Mouse (Mus musculus): ENCODE results near the gene 1700001P01Rik.

1700001P01Rik gene

DNA sequence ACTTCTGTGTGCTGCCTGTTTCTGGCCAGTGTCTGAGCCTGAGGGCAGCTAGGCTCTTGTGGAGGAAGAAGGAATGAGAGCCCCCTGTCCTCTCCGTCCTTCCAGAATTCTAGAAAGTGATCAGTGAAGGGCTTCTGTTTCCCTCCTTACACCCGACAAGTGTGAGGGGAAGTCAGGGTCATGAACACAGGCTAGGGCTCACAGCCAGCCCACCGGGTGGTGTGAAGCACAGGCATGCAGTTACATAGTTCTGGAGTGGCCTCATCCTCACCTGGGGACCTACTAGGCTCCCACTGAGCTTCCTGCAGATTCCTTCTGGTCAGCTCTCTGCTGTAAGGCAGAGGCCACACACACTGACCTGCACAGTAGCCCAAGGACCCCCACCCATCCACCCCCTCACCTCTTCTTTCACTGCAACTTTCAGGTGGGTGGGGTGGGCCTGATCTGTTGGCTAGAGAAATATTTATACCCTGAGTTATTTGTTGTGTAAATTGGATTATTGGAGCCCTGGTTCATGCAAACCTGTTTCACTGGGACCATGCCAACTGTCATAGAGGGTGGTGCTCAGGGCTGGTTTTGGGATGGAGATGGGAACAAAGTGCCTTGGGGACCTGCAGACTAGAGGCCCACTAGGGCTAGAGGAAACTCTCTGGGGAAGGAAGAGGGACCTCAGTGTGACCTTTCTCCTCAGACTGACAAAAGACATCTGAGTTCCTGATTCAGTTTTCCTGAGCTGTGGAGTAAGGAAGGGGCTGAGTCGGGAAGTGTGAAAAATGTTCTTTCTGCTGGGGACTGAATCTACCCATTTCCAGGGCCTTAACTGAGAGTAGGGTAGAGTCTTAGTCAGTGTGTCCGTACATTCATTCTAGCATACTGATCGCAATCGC lies 33.8 kb upstream of the 1700001P01Rik start:
- no peak for DNase-seq (ENCODE audit: low spot score)

DNA sequence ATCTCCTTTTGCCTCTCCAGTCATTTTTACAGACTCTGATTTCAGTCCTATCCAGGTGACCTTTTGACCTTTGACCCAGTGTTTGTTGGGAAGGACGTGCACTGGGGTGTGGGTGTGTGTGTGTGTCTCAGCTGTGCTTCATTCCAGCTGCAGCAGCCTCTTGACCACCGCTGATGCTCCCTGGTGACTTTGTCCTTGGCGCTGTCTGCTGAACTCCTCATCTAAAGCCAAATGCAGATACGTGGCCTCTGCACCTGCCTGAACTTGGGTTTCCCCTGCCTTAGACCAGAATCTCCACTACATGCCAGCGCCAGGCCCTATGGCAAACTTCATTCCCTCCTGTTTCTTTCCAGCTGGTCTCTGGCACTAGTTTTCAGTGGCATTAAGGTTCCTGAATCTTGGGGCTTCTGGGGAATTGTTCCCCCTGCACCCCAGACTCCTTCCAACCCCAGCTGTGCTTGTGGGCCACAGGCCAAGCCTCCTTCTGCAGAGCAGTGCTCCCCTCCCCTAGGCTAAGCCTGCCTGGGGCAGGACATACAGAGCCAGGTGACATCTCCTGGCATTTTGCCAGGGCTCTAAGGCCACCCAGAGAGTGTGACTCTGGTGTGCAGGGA lies 33.0 kb upstream of the 1700001P01Rik start:
- peak; percentile 75 for DNase-seq (ENCODE audit: low spot score)

DNA sequence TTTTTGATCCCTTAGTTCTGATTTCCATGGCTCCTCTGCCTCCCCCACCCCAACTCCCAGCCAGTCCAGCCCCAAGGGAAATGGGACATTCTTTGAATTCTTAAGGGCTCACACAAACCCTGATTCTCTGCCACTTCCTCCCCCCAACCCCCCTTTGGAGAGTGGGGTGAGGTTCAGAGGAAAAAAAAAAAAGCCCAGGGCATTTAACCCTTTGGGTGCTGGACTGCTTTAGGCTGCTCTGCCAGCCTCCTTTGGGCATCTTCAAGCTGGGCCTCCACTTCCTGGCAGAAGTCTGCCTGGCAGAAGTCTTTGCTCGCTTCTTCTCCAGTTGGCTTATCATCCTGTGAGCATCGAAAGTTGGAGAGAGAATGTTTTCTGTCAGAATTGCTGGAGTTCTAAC lies 32.4 kb upstream of the 1700001P01Rik start:
- peak; percentile 61 for DNase-seq (ENCODE audit: low spot score)

DNA sequence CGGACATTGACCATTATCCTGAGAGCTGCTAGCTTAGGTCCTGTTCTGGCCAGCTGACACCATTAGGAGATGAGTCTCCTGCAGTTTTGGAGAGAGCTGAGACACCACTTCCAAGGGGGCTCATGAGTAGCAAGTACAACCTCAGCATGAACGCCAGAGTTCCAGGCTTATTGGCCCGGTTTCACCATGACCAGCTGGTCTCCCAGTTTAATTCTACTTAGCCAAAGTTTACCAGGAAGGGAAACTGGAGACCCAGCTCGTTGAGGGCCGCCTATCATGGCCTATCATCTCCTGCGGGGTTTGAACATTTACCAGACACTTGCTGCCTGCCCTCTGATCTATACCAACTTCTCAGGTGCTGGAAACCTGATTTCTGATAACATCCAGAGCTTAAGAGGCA lies 31.9 kb upstream of the 1700001P01Rik start:
- DNase-seq (ENCODE audit: low spot score): no peak

DNA sequence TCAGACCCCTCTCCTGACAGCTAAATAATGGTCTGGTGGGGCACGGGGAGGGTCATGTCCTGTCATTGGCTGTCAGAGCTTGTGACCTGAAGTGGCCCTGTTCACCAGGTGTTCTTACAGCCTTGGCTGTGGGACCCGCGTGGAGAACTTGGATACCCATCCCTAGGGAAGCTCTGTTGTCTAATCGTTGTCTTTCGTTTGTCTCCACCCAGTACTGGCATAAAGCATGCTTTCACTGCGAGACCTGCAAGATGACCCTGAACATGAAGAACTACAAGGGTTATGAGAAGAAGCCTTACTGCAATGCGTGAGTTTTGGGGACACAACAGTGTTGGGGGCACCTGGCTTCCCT lies 30.9 kb upstream of the 1700001P01Rik start:
- no peak for DNase-seq (ENCODE audit: low spot score)

DNA sequence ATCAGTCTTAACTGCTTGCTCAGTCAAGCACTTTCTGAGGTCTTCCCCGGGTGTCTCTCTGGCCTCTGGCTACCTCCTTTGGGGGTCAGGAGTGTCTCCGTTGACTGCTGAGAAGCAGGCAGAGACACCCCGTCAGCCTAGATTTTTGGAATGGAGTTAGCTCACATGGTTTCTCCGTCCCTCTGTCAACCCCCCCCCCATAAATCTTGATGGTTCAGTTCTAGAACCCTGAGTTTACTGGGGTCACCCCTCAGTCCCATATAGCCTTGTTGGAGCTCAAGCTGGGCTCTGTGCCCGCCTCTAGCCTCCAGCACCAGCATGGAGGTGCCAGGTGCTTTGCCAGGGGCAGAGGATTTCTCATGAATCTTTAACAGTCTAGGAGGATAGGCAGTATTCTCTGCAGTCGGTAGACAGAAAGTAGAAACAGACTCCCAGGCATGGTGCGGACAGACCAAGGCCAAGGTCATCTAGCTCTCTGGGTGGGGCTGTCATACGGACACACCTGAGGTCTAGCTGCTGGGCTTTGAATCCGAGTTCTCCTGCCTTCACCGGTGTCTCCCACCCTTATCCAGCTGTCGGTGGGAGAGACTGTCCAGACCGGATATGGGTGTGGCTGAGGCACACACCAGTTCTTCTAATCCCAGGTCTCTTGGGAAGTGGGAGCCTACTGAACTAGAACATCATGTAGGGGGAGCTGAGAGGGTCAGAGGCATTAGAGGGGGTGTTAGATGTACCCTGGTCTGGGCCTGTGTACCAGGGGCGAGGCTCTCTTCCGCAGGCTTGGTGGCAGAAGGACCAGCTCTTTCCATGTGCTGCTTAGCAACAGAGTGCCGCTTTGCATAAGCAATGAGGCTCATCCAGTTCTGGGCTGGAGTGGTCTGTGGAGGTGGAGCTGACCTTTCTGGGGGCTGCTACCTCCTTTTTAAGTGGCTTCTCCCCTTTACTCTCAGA lies 30.2 kb upstream of the 1700001P01Rik start:
- peak; percentile 45 for DNase-seq (ENCODE audit: low spot score)

DNA sequence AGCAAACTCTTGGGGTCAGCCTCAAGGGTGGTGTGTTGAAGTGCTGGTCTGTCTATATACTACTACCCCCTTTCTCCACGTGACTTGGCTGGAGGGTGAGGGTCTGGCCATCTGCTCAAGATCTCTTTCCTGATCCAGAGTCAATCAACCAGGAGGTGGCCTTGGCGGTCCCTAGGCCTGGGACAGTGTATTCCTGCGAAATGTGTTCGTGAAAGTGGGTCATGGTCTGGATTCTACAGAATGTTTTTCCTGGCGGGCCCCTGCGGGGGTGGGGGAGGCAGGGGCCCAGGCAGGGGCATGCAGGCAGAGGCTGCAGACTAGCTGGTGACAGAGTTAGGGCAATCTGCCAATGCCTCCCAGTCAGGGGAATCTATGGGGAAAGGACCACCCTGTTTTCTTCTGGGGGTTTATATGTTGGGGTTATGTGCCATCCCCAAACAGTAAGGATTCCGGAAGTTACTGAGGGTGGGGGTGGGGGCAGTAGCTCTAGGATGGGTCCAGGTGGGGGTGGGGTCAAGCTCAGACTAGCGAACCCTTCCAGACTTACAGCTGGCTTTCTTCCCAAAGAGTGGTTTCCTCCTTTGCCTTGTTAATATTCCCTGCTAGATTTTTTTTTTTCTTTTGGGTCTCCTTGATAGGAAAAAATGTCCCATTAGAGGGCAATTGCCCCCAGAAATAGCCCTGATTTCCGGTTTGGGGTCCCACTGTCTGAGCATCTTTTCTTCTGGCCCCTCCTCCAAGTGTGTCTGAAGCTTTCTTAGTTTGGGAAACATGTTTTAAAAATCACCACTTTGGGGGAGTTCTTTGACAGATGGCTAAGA lies 29.3 kb upstream of the 1700001P01Rik start:
- peak; percentile 14 for DNase-seq (ENCODE audit: low spot score)

DNA sequence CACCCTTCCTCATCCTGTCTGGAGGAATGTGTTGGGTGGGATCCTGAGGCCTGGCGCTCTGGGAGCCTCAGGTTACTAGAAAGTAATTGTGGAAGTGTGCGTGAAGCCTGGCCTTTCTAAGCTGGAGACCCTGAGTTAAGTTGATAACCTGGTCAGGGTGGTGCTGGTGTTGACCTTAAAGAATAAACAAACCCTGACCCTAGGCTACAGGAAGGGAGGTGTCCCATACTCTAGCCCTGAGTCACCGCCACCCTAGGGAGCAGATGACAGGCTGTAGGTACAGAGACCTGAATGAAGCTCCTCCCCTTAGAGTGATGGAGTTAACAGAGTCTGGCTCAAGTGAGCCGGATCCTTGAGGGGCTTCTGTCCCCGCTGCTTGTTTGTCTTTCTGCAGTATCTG lies 28.1 kb upstream of the 1700001P01Rik start:
- peak; percentile 74 for DNase-seq (ENCODE audit: low spot score)

DNA sequence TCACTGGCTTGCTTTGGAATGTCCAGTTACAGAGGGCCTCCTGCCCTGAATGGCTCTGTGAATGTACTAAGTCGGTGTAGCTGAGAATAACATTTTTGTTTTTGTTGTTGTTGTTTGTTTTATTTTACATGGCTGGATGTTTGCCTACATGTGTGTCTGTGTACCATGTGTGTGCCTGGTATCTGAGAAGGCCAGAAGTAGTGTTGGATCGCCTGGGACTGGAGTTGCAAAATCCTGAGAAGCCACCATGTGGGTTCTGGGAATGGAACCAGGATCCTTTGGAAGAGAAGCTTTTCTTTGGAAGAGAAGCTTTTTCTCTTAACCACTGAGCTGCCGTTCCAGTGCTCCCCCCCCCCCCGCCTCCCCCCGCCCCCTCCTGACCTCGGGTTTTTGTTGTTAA lies 26.8 kb upstream of the 1700001P01Rik start:
- peak; percentile 10 for DNase-seq (ENCODE audit: low spot score)

DNA sequence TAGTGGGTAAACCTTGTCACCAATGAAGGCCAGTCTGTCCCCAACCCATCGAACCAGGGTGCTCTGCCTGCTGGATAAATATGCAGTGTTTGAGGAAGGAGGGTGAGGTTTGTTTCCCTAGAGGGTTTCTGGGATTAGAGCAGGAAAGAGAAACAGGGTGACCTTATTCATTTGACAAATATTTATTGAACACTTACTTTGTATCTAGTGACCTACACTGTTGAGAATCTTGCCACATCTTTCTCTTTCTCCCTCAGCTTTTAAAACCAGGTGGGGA lies 26.4 kb upstream of the 1700001P01Rik start:
- no peak for DNase-seq (ENCODE audit: low spot score)

DNA sequence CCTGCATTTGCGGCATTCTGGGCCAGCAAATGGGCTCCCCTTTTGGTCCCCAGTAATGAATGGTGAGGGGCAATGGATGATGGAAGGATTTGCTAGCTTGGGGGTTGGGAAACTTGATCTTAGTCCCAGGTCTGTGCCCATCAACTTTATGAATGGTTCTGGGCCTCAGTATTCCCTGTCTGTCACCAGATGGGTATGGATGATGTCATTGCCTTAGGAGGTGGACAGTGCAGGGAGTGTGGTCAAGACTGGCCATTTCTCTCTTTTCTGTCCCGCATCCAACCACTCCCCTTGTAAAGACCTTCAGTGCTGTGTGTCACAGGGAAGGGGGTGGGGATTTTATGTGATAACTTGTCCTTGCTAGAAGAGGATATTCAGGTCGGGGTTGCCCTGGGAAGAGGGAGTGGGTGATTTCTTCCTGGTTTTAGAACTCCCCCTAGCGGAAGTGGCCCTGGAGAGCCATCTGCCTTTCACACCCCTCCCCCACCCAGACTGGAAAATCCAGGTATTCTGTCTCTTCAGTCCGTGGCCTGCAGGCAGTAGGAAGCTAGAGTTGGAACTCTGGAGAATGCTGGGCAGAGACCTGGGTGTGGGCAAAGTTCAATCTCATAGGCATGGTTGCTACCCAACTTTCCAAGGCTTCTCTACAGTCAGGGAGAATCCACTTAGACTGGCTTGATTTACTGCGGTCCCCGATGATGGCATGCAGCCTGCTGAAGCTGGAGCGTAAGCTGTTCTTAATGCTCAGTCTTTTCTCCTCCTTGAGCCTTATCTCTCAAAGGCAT lies 25.9 kb upstream of the 1700001P01Rik start:
- peak; percentile 81 for DNase-seq (ENCODE audit: low spot score)

DNA sequence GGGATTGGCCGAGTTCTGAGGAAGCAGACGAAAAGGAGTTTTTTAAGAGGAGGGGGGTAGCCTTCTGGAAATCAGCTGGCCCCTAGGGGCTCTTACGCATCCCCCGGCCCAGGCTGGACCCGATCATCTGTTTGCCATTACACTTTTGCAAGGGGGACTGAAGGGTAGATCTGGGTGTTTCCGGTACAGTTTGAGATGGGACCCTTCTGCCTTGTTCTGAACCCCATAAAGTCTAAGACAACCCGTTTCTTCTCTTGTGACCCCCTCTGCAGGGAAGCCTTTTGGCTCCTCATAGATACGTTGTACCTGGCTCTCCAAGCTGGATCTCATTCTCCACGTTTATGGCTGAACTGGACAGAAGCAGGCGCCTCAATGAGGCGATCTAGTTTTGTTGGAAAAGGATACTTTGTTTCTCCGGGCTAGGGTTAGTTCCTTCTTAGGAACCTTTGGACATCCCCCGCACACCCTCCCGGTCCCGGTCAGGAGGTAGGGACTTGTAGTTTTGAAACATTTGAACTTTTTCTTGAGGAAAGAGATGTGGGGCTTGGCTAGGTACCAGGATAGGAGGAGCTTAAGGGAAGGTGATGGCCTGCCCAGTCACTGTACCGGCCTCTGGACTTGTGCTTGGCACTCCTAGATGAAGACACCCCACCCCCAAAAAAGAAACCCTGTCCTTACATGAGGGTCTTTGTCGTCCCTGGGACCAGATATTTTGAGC lies 25.1 kb upstream of the 1700001P01Rik start:
- peak; percentile 25 for DNase-seq (ENCODE audit: low spot score)

DNA sequence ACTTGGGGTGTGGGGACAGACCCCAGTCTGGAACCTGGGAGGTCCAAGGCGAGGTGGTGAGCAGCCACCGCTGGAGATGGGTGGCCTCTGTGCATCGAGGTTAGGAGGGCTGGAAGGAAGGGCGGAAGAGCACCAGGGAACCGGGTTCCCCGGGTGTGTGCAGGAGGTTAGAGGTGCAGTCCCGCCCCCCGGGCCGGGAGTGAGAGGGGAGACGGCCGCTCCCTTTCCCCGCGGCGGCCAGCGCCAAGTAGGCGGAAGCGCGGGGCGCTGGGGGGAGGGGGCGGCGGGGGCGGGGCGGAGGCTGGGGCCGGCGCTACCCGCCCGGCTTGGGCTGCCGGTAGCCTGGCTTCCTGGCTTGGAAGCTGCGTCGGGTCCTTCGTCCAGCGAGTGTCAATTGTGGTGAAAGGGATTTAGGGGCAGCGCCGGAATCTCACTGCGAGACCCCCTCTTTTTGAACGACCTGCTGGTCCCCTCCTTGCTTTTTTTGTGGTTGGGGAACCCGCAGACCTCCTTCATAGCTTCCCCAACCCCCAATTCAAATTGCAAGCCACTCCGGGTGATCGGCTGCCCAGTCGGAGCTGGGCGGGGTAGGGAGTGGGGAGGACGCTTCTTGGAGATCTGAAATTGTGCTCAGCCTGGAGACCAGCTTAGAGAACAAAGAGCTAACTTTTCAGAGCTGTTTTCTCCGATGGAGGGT lies 24.4 kb upstream of the 1700001P01Rik start:
- DNase-seq (ENCODE audit: low spot score): peak; percentile 85

DNA sequence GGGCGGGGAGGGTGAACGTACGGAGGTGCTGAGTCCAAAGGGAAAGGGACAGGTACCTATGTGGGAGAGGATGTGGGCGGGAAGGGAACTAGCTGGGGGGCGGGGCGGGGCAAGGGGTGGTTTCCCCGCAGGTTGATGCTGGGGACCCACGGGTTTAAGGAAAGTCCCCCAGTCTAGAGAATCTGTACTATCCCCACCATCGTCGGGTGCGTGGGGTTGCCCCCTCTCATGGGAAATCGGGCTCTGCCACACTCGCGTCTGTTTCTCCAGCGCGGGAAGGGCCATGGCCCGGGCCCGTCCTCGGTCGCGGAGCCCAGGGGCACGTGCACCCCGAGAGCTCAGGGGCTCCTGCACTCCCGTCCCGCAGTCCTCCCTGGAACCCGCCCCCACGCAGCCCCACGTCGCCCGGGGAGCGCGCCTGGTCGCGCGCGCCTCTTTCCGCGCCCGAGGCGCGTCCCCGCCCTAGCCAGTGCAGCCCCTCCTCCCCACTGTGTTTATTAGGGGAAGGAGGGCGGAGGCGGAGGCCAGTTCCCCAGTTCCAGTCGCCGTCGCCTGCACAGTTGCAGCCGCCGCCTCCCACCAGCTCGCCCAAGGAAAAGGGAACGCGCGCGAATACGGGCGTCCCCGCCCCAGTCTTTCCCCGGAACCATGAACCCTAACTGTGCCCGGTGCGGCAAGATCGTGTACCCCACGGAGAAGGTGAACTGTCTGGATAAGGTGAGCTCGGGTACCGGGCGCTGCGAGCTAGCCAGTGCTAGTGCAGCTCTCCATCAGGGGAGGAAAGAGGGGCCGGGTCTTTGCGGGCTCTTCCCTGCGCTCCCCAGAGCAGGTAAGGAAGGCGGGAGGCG lies 23.7 kb upstream of the 1700001P01Rik start:
- peak; percentile 89 for DNase-seq (ENCODE audit: low spot score)

DNA sequence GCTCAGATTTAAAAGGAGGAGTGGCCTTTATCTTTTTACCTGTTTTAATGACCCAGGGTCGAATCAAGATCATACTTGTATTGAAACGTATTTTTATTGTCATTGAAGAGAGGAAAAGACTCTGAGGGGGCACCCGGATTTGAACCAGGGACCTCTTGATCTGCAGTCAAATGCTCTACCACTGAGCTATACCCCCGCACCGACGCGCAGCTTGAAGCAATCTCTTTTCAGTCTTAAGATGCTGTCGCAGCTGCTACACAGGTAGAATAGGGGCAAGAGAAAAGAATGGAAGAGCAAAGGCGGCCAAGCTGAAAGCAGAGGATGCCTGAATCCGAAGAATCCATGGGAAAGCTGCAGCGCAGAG lies 23.0 kb upstream of the 1700001P01Rik start, which contains the start of gene Lasp1:
Gene Lasp1, plus strand, starts transcription at position 219 of the 364 bp plus-strand sequence.
- DNase-seq (ENCODE audit: low spot score): peak; percentile 95

DNA sequence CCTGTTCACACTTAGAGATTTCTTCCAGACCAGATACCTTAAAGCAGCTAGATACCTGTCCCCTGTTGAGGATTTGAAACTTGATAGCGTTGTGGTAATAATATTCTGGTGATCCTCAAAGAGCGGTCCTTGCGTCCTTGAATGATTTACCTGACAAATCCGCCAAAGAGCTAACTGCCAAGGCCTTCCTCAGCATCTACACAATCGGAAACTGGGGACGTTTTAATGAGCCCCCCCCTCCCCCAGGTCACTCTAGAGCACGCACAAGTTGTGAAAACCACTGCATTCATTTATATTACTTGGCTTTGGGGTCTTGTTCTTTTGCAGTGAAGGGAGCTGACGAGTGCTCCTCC lies 22.3 kb upstream of the 1700001P01Rik start:
- DNase-seq (ENCODE audit: low spot score): no peak

DNA sequence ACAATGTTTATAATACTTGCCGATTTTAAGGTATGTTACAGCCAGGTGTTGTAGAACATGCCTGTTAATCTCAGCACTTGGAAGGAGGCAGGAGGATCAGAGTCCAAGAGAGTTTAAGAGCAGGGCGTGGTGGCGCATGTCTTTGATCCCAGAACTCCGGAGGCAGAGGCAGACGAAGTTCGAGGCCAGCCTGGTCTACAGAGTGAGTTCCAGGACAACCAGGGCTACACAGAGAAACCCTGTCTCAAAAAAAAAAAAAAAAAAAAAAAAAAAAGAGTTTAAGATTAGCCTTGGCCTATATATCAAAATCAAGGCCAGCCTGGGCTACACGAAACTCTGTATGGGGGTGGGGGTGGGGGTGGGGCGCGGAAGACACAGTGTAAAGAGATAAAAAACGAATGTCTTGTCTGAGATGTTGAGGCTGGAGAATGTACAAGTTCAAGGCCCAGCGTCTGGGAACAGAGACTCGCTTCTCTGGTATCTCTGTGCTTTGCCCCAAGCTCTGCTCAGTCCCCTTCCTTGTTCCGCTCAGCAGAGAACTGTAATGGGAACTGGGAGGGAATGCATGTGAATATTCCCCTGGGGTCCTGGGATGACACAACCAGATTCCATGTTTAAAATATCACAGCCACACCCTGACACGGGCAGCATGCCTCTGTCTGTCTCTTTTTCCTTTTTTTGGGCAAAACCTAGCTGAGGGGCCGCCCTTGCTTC lies 21.8 kb upstream of the 1700001P01Rik start:
- DNase-seq (ENCODE audit: low spot score): no peak

DNA sequence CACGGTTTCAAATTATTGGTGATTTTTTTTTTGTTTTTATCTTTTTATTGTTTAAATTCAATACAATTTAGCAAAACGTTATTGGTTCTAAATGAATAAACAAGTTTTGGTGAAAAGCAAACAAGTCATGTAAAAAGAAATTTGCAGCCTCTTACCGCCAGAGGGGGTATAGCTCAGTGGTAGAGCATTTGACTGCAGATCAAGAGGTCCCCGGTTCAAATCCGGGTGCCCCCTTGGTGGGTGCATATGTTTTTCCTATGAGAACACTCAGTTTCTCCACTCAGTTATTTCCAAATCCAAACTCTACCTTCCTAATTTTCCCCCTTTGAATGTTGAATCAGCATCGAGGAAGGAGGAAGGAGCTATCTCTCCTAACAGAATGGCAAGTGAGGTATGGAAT lies 21.2 kb upstream of the 1700001P01Rik start:
- peak; percentile 79 for DNase-seq (ENCODE audit: low spot score)
